Mouse (Mus musculus) heart, embryonic 16.5 days (tissue): ENCODE results near the gene Olfr1420. TPM values are rescaled to one million over a fixed set of nuclear protein-coding genes. Genes with fewer than 3 reads are reported as not detected.
"Not testable (repeated sequence)": the region's sequence is repeated elsewhere in the genome, so short reads cannot be mapped to it uniquely, and the experiment has no call there.

Experiments
- ATAC-seq: fragments of 200-750 bp; cut with Nextera tagmentation; replicated peaks from 2 replicates; pipeline ENCODE4 v1.8.0; 2017; ENCODE audit warnings: moderate number of reproducible peaks; ENCODE audit not compliant: insufficient read depth, low FRiP score; ENCODE audit errors: extremely low read depth
- H3K27ac ChIP-seq: fragments of 300-500 bp; sonication (generic); 2 replicates; pipeline ENCODE4 v1.5.1; 2014; ENCODE audit warnings: mild to moderate bottlenecking, low read length, control low read depth, moderate library complexity
- H3K27me3 ChIP-seq: fragments of 300-500 bp; sonication (generic); 2 replicates; pipeline ENCODE4 v1.6.1; 2014; ENCODE audit warnings: low read length, mixed read lengths; ENCODE audit not compliant: control insufficient read depth, insufficient read depth
- H3K36me3 ChIP-seq: fragments of 300-500 bp; sonication (generic); 2 replicates; pipeline ENCODE4 v1.6.1; 2014; ENCODE audit not compliant: control insufficient read depth, insufficient read depth
- H3K4me1 ChIP-seq: fragments of 300-500 bp; sonication (generic); 2 replicates; pipeline ENCODE4 v1.6.1; 2014; ENCODE audit warnings: low read length, mixed read lengths; ENCODE audit not compliant: control insufficient read depth, insufficient read depth
- H3K4me2 ChIP-seq: fragments of 300-500 bp; sonication (generic); 2 replicates; pipeline ENCODE4 v1.6.1; 2014; ENCODE audit warnings: low read depth, mild to moderate bottlenecking, control low read depth, low read length
- H3K4me3 ChIP-seq: fragments of 300-500 bp; sonication (generic); 2 replicates; pipeline ENCODE4 v1.5.1; 2014; ENCODE audit warnings: mild to moderate bottlenecking, control low read depth, low read length
- H3K9ac ChIP-seq: fragments of 300-500 bp; sonication (generic); 2 replicates; pipeline ENCODE4 v1.6.1; 2014; ENCODE audit warnings: low read length, control low read depth
- H3K9me3 ChIP-seq: fragments of 300-500 bp; sonication (generic); replicated peaks from 2 replicates; pipeline ENCODE4 v1.6.1; 2016; ENCODE audit warnings: low read length; ENCODE audit not compliant: control insufficient read depth
- WGBS: fragments of 180-500 bp; shearing (Covaris S2); extraction: QIAGEN DNeasy Blood & Tissue Kit; methylation state at CpG from one replicate; pipeline ENCODE4 v1.1.7; 2014; 5-methylcytosine and 5-hydroxymethylcytosine counted together
- microRNA-seq: library from miRNA; unstranded; fragments of <30 nt; microRNA quantifications from one replicate; pipeline ENCODE4, GENCODE M21; 2017
- polyA plus RNA-seq: library from polyadenylated mRNA; unstranded; fragments of >200 nt; fragmentation: Nextera tagmentation; extraction: Ambion mirVana; gene quantifications from 2 replicates; pipeline ENCODE4 v1.2.1, GENCODE M21; 2015

Olfr1420 gene
- polyA plus RNA-seq, 1 experiment from 2014 or later: not detected

GRCm38 (mm10) chr19:11928025-11928748 is 41.8 kb downstream of the Olfr1420 start:
- 85% methylated on average over 4 of the region's 4 CpGs for WGBS
- Histone ChIP-seq H3K27ac (no peak overlapping the region), H3K9ac (no peak overlapping the region), H3K27me3 (no peaks in the 10 kb centered on the region), H3K4me2 (no peak overlapping the region), H3K9me3 (no peaks in the 10 kb centered on the region), H3K36me3 (peaks cover 66% of the 10 kb centered on the region), H3K4me3 (no peak overlapping the region), H3K4me1 (no peaks in the 10 kb centered on the region)
- no peak for ATAC-seq

DNA sequence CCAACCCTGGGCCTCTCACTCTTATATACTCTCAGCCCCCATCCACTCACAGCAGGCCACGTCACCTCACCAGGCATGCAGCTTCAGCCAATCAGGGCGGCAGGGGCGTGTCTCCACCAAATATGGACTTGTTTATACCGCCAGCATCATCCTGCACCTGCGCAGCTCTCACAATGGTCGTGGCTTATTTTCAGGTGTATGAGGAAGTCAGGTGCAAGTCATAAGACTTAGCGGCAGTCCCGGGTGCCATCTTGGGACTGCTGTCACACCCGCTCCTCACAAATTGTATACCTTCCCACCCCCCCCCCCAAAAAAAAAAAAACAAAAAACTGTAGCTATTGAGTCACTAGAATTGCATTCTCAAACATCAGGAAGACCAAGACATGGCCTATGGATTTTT is 60.1 kb downstream of the Olfr1420 start:
- H3K4me3 ChIP-seq, H3K27me3 ChIP-seq, H3K4me1 ChIP-seq, H3K9me3 ChIP-seq, H3K27ac ChIP-seq, H3K4me2 ChIP-seq, ATAC-seq, H3K9ac ChIP-seq: not testable (repeated sequence)
- whole genome bisulfite sequencing: 93% methylated on average over 9 of the region's 9 CpGs
- H3K36me3 ChIP-seq: peaks cover 35% of the 10 kb centered on the region

Small RNA genes within 50 kb of the gene (microRNA-seq; reads per million reads assigned to microRNA genes)
- gene Mir6994: 5.5 reads per million, percentile 20 among the genes with 10 or more reads in this experiment

Other genes with a start within 250 kb of the Olfr1420 start
- 0.14 and 0.15 TPM in 2 replicates for gene Ms4a3, start 245.7 kb upstream of the Olfr1420 start, polyA plus RNA-seq
- not detected in 2 replicates for gene Oosp2, start 226.0 kb upstream of the Olfr1420 start, polyA plus RNA-seq
- gene Oosp1, start 195.4 kb upstream of the Olfr1420 start, polyA plus RNA-seq: not detected in 2 replicates
- gene Oosp3, start 189.5 kb upstream of the Olfr1420 start, polyA plus RNA-seq: not detected in 2 replicates
- gene Gif, start 139.0 kb upstream of the Olfr1420 start, polyA plus RNA-seq: not detected in 2 replicates
- 66.1 and 70.5 TPM in 2 replicates for gene Mrpl16, start 116.2 kb upstream of the Olfr1420 start, polyA plus RNA-seq
- 6.2 and 6.4 TPM in 2 replicates for gene Stx3, start 67.2 kb upstream of the Olfr1420 start, polyA plus RNA-seq
- not detected in 2 replicates for gene Olfr1417, start 47.3 kb upstream of the Olfr1420 start, polyA plus RNA-seq
- gene Olfr1418, start 25.5 kb upstream of the Olfr1420 start, polyA plus RNA-seq: not detected in 2 replicates
- not detected in 2 replicates for gene Olfr1419, start 11.5 kb upstream of the Olfr1420 start, polyA plus RNA-seq
- 19.1 and 21.0 TPM in 2 replicates for gene Patl1, start 25.8 kb downstream of the Olfr1420 start, polyA plus RNA-seq
- 4.4 TPM in 2 replicates for gene Osbp, start 79.4 kb downstream of the Olfr1420 start, polyA plus RNA-seq
- gene Olfr1423, start 154.8 kb downstream of the Olfr1420 start, polyA plus RNA-seq: not detected in 2 replicates
- gene Olfr1424, start 176.1 kb downstream of the Olfr1420 start, polyA plus RNA-seq: not detected in 2 replicates
- not detected in 2 replicates for gene Olfr1425, start 191.2 kb downstream of the Olfr1420 start, polyA plus RNA-seq
- gene Olfr1426, start 205.4 kb downstream of the Olfr1420 start, polyA plus RNA-seq: not detected in 2 replicates
- not detected in 2 replicates for gene Olfr1427, start 216.8 kb downstream of the Olfr1420 start, polyA plus RNA-seq
- not detected in 2 replicates for gene Olfr1428, start 229.3 kb downstream of the Olfr1420 start, polyA plus RNA-seq
- gene Olfr76, start 236.6 kb downstream of the Olfr1420 start, polyA plus RNA-seq: not detected in 2 replicates